Mouse (Mus musculus): ENCODE data around the gene Cwc22. TPM values are rescaled to one million over a fixed set of nuclear protein-coding genes. Genes with fewer than 3 reads are reported as not detected.

Gene Cwc22
- polyA plus RNA-seq, 1 experiment from 2014 or later = 36.6 TPM

GRCm38 (mm10) chr2:77925187-77925924 lies 20.8 kb downstream of the Cwc22 start:
- no peak for TF ChIP-seq CTCF (IDR thresholded peaks at IDR 0.05)
- POLR2A ChIA-PET = interaction anchor here (0.9 kb wide), 1 partner anchor 79 kb away, joined by 4 read pairs; no protein-coding TSS in a partner anchor
- in situ Hi-C loops (cut with MboI; ENCODE audit: low pct_unique_long_range_greater_than_20kb) = no loop called here

GRCm38 (mm10) chr2:77924003-77924402 lies 22.2 kb downstream of the Cwc22 start:
- ChIA-PET POLR2A (no interaction called here), CTCF (no interaction called here)
- in situ Hi-C loops (cut with MboI; ENCODE audit: low pct_unique_long_range_greater_than_20kb) = no loop called here

More at GRCm38 (mm10) chr2:77925187-77925924, 20.8 kb downstream of the Cwc22 start:
- DNase-seq (ENCODE audit: low read depth, low spot score) (no peak), ATAC-seq (no peak)
- CTCF ChIA-PET = no interaction called here
- no peaks in the 10 kb centered on the region for H3K27me3 ChIP-seq

GRCm38 (mm10) chr2:77923182-77923581 lies 23.0 kb downstream of the Cwc22 start:
- DNase-seq (ENCODE audit: low read depth, low spot score) (no peak), ATAC-seq (no peak)
- ChIA-PET POLR2A (no interaction called here), CTCF (no interaction called here)
- no peak for TF ChIP-seq CTCF (IDR thresholded peaks at IDR 0.05)
- in situ Hi-C loops (cut with MboI; ENCODE audit: low pct_unique_long_range_greater_than_20kb) = no loop called here
- H3K27me3 ChIP-seq = no peaks in the 10 kb centered on the region

More at GRCm38 (mm10) chr2:77924003-77924402, 22.2 kb downstream of the Cwc22 start:
- H3K27me3 ChIP-seq = no peaks in the 10 kb centered on the region
- TF ChIP-seq CTCF (IDR thresholded peaks at IDR 0.05) = no peak
- no peak for ATAC-seq
- no peak for DNase-seq (ENCODE audit: low read depth, low spot score)

- no peak for ATAC-seq
- no peaks in the 10 kb centered on the region for H3K27me3 ChIP-seq
- POLR2A ChIA-PET = no interaction called here
- no peak for TF ChIP-seq CTCF (IDR thresholded peaks at IDR 0.05)
- in situ Hi-C loops (cut with MboI; ENCODE audit: low pct_unique_long_range_greater_than_20kb) = no loop called here
- no peak for DNase-seq (ENCODE audit: low read depth, low spot score)
- CTCF ChIA-PET = no interaction called here
Measured at GRCm38 (mm10) chr2:77921307-77921706, 24.9 kb downstream of the Cwc22 start.

- POLR2A ChIA-PET = no interaction called here
- ATAC-seq = no peak
- in situ Hi-C loops (cut with MboI; ENCODE audit: low pct_unique_long_range_greater_than_20kb) = no loop called here
Measured at GRCm38 (mm10) chr2:77920621-77921020, 25.6 kb downstream of the Cwc22 start.

GRCm38 (mm10) chr2:77918474-77918873 lies 27.7 kb downstream of the Cwc22 start:
- CTCF ChIA-PET = no interaction called here

More at GRCm38 (mm10) chr2:77920621-77921020, 25.6 kb downstream of the Cwc22 start:
- no peaks in the 10 kb centered on the region for H3K27me3 ChIP-seq
- TF ChIP-seq CTCF (IDR thresholded peaks at IDR 0.05) = no peak
- no peak for DNase-seq (ENCODE audit: low read depth, low spot score)
- CTCF ChIA-PET = interaction anchor here (0.6 kb wide), 1 partner anchor 12 kb away, joined by 3 read pairs; no protein-coding TSS in a partner anchor

GRCm38 (mm10) chr2:77918006-77918405 lies 28.2 kb downstream of the Cwc22 start:
- ATAC-seq (no peak), DNase-seq (ENCODE audit: low read depth, low spot score) (no peak)
- in situ Hi-C loops (cut with MboI; ENCODE audit: low pct_unique_long_range_greater_than_20kb) = no loop called here
- H3K27me3 ChIP-seq = no peaks in the 10 kb centered on the region
- POLR2A ChIA-PET = no interaction called here
- no peak for TF ChIP-seq CTCF (IDR thresholded peaks at IDR 0.05)
- CTCF ChIA-PET = no interaction called here

More at GRCm38 (mm10) chr2:77918474-77918873, 27.7 kb downstream of the Cwc22 start:
- POLR2A ChIA-PET = no interaction called here
- in situ Hi-C loops (cut with MboI; ENCODE audit: low pct_unique_long_range_greater_than_20kb) = no loop called here
- no peak for ATAC-seq
- no peak for TF ChIP-seq CTCF (IDR thresholded peaks at IDR 0.05)
- no peak for DNase-seq (ENCODE audit: low read depth, low spot score)
- no peaks in the 10 kb centered on the region for H3K27me3 ChIP-seq

GRCm38 (mm10) chr2:77917360-77917734 lies 28.8 kb downstream of the Cwc22 start:
- ATAC-seq = no peak
- no peak for TF ChIP-seq CTCF (IDR thresholded peaks at IDR 0.05)
- DNase-seq (ENCODE audit: low read depth, low spot score) = no peak
- ChIA-PET POLR2A (no interaction called here), CTCF (interaction anchor here (1.3 kb wide), 1 partner anchor 15 kb away, joined by 3 read pairs; no protein-coding TSS in a partner anchor)
- in situ Hi-C loops (cut with MboI; ENCODE audit: low pct_unique_long_range_greater_than_20kb) = no loop called here
- H3K27me3 ChIP-seq = no peaks in the 10 kb centered on the region

- TF ChIP-seq CTCF (IDR thresholded peaks at IDR 0.05) = no peak
- in situ Hi-C loops (cut with MboI; ENCODE audit: low pct_unique_long_range_greater_than_20kb) = no loop called here
- no peak for DNase-seq (ENCODE audit: low read depth, low spot score)
- no peak for ATAC-seq
- ChIA-PET POLR2A (no interaction called here), CTCF (interaction anchor here (1.3 kb wide), 1 partner anchor 15 kb away, joined by 3 read pairs; no protein-coding TSS in a partner anchor)
- H3K27me3 ChIP-seq = no peaks in the 10 kb centered on the region
Measured at GRCm38 (mm10) chr2:77916586-77917359, 29.4 kb downstream of the Cwc22 start.

GRCm38 (mm10) chr2:77915187-77915586 lies 31.0 kb downstream of the Cwc22 start:
- ATAC-seq (no peak), DNase-seq (ENCODE audit: low read depth, low spot score) (no peak)
- CTCF ChIA-PET = interaction anchor here (0.8 kb wide), 1 partner anchor 112 kb away, joined by 3 read pairs; no protein-coding TSS in a partner anchor
- POLR2A ChIA-PET = no interaction called here
- no peaks in the 10 kb centered on the region for H3K27me3 ChIP-seq
- no peak for TF ChIP-seq CTCF (IDR thresholded peaks at IDR 0.05)
- in situ Hi-C loops (cut with MboI; ENCODE audit: low pct_unique_long_range_greater_than_20kb) = no loop called here

- no peak for ATAC-seq
- ChIA-PET CTCF (no interaction called here), POLR2A (no interaction called here)
- H3K27me3 ChIP-seq = no peaks in the 10 kb centered on the region
- no peak for DNase-seq (ENCODE audit: low read depth, low spot score)
- no peak for TF ChIP-seq CTCF (IDR thresholded peaks at IDR 0.05)
- in situ Hi-C loops (cut with MboI; ENCODE audit: low pct_unique_long_range_greater_than_20kb) = no loop called here
Measured at GRCm38 (mm10) chr2:77913628-77914027, 32.5 kb downstream of the Cwc22 start.
